Mouse (Mus musculus) yolk sac, embryonic 10.5 days (tissue): Measurements from ENCODE around the gene Trappc2l.
"Not testable (repeated sequence)": the region's sequence is repeated elsewhere in the genome, so short reads cannot be mapped to it uniquely, and the experiment has no call there.

ENCODE experiments used
- DNase-seq: peaks from one replicate; pipeline ENCODE4 v3.0.0-alpha.2; 2017; ENCODE audit warnings: low spot score

Trappc2l gene

GRCm38 (mm10) chr8:122611295-122612133 is at the start of gene Trappc2l, which contains the start of gene Galns:
Gene Trappc2l, plus strand, starts transcription at chr8:122611640.
Gene Galns, minus strand, starts transcription at chr8:122611463.
- DNase-seq, result peak; percentile 98

GRCm38 (mm10) chr8:122564363-122565352 is 46.8 kb upstream of the Trappc2l start:
- no peak for DNase-seq

DNA sequence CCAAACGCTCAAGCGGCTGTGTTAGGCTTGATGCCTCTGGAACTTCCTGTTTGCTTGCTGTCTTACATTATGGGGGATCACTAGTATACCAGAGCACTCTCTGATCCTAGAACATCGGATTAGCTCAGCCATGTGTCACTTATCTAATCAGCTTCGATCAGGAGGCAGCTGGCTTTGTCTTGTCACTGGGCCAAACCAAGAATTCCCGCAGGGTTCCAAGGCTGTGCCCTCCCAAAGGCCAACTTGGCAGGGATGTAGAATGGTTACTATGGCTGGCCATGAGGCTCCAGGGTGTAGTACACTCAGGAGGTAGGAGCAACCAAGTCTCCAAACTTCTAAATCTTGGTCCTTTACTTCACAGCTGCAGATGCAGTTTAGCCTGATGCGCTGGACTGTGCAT is 44.7 kb upstream of the Trappc2l start:
- no peak for DNase-seq

DNA sequence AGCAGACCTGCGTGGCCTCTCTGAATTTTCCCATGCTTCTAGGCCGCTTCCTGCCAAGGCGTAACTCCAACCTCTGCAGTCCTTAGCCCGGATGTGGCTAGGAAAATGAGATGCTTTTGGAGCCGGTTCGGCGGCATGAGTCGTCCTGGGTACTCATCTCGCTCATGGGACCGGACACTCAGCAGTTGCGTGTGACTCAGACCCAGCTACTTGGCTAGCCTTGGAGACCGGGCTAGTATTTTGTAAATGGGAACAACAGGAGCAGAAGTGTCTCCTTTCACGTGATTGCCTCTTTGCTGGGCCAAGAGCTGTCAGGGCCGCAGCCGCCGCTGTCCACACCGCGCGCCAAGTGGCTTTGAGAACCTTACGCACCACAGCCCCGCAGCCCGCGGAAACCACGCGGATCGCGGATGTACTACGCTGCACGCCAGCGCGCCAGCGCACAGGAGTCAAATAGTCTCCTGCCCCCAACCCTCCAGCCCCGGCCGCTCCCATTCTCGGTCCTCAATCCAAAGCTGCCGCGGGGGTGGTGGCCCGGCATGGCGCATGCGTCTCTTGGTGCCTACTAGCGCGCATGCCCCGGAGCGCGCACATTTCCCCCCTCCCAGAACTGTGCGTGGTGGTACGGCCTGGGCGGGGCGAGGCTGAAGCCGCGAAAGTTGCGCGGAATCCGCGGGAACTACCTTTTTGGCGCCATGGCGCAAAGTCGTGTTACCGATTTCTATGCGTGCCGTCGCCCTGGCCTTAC is 43.9 kb upstream of the Trappc2l start, which contains the start of gene Cdt1:
TSS of gene Cdt1 (plus strand) at position 655 of the 748 bp plus-strand sequence.
- peak; percentile 97 for DNase-seq

DNA sequence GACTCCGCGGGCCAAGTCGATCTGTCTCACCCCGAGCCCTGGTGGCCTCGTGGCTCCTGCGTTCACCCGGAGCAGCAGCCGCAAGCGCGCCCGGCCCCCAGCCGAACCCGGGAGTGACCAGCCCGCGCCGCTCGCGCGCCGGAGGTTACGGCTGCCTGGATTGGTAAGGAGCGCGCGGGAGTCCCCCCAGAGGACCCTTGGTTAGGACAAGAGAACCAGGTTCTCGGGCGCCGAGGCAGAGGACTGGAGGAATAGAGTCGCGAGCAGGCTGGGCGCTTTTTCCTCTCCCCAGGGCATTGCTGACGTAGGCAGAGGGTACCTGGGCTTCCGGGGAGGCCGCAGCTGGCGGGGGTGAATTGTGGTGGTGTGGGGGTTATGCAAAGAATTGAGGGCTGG is 43.3 kb upstream of the Trappc2l start:
- DNase-seq, result no peak

DNA sequence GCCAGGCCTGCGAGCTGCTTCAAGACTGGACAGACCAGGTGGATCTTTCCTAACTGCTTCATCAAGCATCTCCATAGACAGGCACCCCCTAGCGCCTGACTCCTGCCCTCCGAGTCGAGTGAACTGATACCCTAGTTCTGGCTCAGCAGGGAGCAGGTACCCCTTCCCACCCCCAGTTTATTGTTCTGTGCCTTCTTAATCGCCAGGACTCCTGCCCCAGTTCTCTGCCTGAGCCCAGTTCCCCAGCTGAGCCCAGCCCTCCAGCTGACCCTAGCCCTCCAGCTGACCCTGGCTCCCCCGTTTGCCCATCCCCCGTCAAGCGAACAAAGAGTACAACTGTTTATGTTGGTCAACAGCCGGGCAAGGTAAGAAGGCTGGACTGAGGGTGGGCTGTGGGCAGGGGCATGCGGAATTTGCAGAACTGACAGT is 42.5 kb upstream of the Trappc2l start:
- peak; percentile 51 for DNase-seq

DNA sequence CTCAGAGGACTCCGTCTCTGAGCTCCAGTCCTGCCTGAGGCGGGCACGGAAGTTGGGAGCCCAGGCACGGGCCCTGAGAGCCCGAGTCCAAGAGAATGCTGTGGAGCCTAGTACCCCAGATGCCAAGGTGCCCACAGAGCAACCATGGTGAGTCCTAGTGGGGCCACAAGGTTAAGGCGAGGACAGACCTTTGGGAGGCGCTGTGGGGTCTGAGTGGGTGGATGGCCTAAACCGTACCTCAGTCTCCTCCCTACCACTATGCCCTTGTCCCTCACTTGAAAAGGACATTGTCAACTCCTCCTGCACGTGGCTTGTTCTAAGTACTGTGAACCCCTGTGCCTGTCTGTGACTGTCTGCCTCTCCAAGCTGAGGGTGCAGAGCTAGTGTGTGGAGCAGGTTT is 42.1 kb upstream of the Trappc2l start:
- DNase-seq, result no peak

DNA sequence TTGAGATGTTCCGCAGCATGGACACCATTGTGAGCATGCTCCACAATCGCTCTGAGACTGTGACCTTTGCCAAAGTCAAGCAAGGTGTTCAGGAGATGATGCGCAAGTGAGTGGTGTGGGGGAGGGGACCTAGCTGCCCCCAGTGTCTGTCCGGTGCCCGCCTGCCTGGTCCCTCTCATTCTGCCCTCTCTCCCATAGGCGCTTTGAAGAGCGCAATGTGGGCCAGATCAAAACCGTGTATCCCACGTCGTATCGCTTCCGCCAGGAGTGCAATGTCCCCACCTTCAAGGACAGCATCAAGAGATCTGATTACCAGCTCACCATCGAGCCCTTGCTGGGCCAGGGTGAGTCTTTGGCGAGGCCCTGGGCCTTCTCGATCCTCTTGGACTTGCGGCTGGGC is 41.4 kb upstream of the Trappc2l start:
- DNase-seq, result no peak

DNA sequence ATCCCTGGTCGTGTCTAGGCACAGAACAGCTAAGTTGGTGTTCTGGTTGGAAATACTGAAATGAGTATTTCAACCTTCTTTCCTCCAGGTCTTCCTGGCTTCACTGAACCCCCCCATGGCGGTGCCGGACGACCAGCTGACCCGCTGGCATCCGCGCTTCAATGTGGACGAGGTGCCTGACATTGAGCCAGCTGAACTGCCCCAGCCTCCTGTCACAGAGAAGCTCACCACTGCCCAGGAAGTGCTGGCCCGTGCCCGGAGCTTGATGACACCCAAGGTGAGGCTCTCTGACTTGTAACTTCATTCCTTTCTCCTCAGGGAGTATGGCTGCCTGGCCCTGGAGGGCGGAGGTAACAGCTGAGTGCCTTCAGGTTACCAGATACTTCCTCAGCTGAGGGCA is 40.3 kb upstream of the Trappc2l start:
- no peak for DNase-seq

DNA sequence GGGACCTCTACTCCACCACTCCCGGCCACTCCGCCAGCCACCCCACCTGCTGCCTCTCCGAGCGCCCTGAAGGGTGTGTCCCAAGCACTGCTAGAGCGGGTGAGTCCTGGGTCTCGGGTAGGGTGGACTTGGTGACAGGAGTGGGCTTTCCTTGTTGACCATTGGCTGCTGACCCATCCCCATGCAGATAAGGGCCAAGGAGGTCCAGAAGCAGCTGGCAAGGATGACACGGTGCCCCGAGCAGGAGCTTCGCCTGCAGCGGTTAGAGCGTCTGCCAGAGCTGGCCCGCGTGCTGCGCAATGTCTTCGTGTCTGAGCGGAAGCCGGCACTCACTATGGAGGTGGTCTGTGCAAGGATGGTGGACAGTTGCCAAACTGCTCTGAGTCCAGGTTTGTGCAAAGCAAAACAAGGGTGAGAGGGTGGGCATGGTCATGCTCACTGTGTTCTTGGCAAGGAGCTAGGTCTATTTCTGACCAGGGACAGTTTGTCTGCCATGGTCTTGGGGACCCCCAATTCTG is 39.6 kb upstream of the Trappc2l start:
- no peak for DNase-seq

- DNase-seq, result no peak
Measured at GRCm38 (mm10) chr8:122572751-122573150, 38.7 kb upstream of the Trappc2l start.

GRCm38 (mm10) chr8:122573176-122573575 is 38.3 kb upstream of the Trappc2l start:
- DNase-seq, result not testable (repeated sequence)

- DNase-seq, result peak; percentile 40
Measured at GRCm38 (mm10) chr8:122573577-122573976, 37.9 kb upstream of the Trappc2l start.

DNA sequence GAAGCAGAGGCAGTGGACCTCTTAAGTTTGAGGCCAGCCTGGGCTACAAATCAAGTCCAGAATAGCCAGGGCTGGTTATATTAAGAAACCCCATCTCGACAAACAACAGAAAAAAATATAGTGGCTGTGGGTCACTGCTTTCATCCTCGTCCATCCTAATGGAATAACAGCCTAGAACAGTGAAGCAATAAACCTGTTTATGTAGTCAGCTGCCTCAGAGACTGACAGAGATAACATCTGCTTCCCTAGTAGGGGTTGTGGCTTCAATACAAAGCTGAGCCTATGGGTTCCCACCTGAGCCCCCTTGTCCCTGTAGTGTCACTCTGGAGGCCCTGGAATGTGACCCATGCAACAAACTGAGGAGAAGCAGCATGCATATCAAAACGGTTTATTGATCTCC is 37.2 kb upstream of the Trappc2l start:
- no peak for DNase-seq

- DNase-seq, result peak; percentile 93
Measured at GRCm38 (mm10) chr8:122574667-122575251, 36.7 kb upstream of the Trappc2l start.

DNA sequence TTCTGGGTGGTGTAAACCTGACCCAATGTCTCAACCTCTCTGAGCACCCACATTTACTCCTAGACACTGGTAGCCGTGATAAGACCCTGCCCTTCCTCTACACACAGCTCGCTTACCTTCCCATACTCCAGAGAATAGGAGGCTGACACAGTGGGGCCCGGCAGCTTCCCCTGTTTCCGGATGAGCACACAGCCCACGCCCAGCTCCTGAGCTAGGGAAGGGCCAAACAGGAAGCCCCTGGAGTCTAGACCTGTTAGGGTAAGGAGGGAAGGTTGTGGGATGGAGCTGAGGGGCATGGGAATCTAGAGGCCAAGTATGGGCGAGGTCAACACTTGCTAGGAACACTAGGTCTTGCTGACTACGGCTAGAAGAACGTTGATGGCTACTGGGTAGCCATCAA is 36.2 kb upstream of the Trappc2l start:
- DNase-seq, result no peak

- DNase-seq, result peak; percentile 40
Measured at GRCm38 (mm10) chr8:122575735-122576647, 35.4 kb upstream of the Trappc2l start.

DNA sequence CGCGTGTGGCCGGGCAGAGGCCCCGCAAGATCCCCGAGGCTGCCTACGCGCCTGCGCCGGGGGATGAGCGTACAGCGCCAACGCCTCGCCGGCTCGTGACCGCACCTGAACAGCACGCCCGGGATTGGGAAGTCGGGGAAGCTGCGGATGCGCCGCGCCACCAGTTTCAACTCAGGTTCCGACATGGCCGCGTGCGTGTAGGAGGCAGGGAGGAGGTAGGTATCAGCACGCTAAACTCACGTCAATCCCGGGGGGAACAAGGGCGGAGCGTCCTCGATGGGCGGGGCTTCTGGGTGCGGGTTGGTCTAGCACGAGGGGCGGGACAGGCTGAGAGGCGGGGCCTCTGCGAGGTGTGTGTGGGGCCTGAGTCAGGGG is 34.8 kb upstream of the Trappc2l start, which contains the start of gene Aprt:
TSS of gene Aprt (minus strand) at position 262 of the 375 bp plus-strand sequence.
- DNase-seq, result peak; percentile 99

- DNase-seq, result no peak
Measured at GRCm38 (mm10) chr8:122577116-122577515, 34.3 kb upstream of the Trappc2l start.

GRCm38 (mm10) chr8:122579196-122579595 is 32.2 kb upstream of the Trappc2l start:
- peak; percentile 56 for DNase-seq
